In genomic region chr6:89296909-89297695, GRCm38 (mm10) we compare ENCODE assay signal across 14 mouse cellular contexts.
DNase-seq lines count a peak whose midpoint lies in the region; ATAC-seq and TF ChIP-seq lines count a peak whose summit lies in the region.
"Had no signal": no experiment of that assay in that cellular context is flagged by ENCODE, and none has a peak within 500 bp of the region (broad histone marks: within the 10 kb centered on the region; RNA-seq: fewer than 3 reads in every experiment).

No protein-coding gene starts in this region.

- no peak for ATAC-seq in kidney, embryonic 15.5 days (replicated peaks; ENCODE audit: low FRiP score)
- ATAC-seq in forebrain, embryonic 13.5 days = peak; percentile 58; the same call in 1 of the 2 replicates
- ATAC-seq in midbrain, postnatal 0 days (ENCODE audit: low FRiP score) = no peak
- ATAC-seq in intestine, embryonic 15.5 days = no peak
- ATAC-seq: inflammation-experienced regulatory T-cells, adult 6 months had no signal

- no peak for TF ChIP-seq POLR2A in kidney, adult 2 months (IDR thresholded peaks at IDR 0.05; ENCODE audit: low read depth, low read length)
- no peak for TF ChIP-seq POLR2A in cerebellum, adult 2 months (IDR thresholded peaks at IDR 0.05; ENCODE audit: borderline replicate concordance, insufficient read depth, low read length)

- WGBS in kidney, adult 2 months = 67% methylated on average over 15 of the region's 15 CpGs
- 63% methylated on average over 15 of the region's 15 CpGs for WGBS in kidney, embryonic 15.5 days
- WGBS in forebrain, embryonic 13.5 days = 22% methylated on average over 15 of the region's 15 CpGs
- 31% methylated on average over 15 of the region's 15 CpGs for WGBS in midbrain, postnatal 0 days
- 62% methylated on average over 15 of the region's 15 CpGs for WGBS in cerebellum, adult 2 months
- WGBS in intestine, embryonic 15.5 days = 71% methylated on average over 15 of the region's 15 CpGs

- no peak overlapping the region for H3K4me2 ChIP-seq in kidney, embryonic 15.5 days
- no peak overlapping the region for H3K4me2 ChIP-seq in forebrain, embryonic 13.5 days
- no peak overlapping the region for H3K4me2 ChIP-seq in midbrain, postnatal 0 days (ENCODE audit: low read depth, low read length, poor library complexity, severe bottlenecking)
- no peak overlapping the region for H3K4me2 ChIP-seq in intestine, embryonic 15.5 days (replicated peaks)
- H3K4me2 ChIP-seq: limb, embryonic 13.5 days; neural tube, embryonic 12.5 days had no signal

- no peaks in the 10 kb centered on the region for H3K9me3 ChIP-seq in kidney, embryonic 15.5 days (replicated peaks)
- H3K9me3 ChIP-seq in forebrain, embryonic 13.5 days (replicated peaks) = no peaks in the 10 kb centered on the region
- no peaks in the 10 kb centered on the region for H3K9me3 ChIP-seq in midbrain, postnatal 0 days (ENCODE audit: low read length)
- no peaks in the 10 kb centered on the region for H3K9me3 ChIP-seq in intestine, embryonic 15.5 days
- H3K9me3 ChIP-seq: limb, embryonic 13.5 days; neural tube, embryonic 12.5 days had no signal

- no peak overlapping the region for H3K4me3 ChIP-seq in kidney, adult 2 months (ENCODE audit: insufficient read depth, low read depth, low read length)
- H3K4me3 ChIP-seq in kidney, embryonic 15.5 days (replicated peaks) = no peak overlapping the region
- no peak overlapping the region for H3K4me3 ChIP-seq in forebrain, embryonic 13.5 days
- H3K4me3 ChIP-seq in midbrain, postnatal 0 days (ENCODE audit: low read depth, low read length) = no peak overlapping the region
- no peak overlapping the region for H3K4me3 ChIP-seq in cerebellum, adult 2 months (replicated peaks; ENCODE audit: insufficient read depth, low read depth, low read length)
- no peak overlapping the region for H3K4me3 ChIP-seq in intestine, embryonic 15.5 days (replicated peaks)
- H3K4me3 ChIP-seq: limb, embryonic 13.5 days; neural tube, embryonic 12.5 days had no signal

- H3K27me3 ChIP-seq in kidney, adult 2 months (replicated peaks; ENCODE audit: control insufficient read depth, insufficient read depth, low read length) = no peaks in the 10 kb centered on the region
- no peaks in the 10 kb centered on the region for H3K27me3 ChIP-seq in kidney, embryonic 15.5 days
- H3K27me3 ChIP-seq in forebrain, embryonic 13.5 days = peaks cover 46% of the 10 kb centered on the region
- H3K27me3 ChIP-seq in midbrain, postnatal 0 days (ENCODE audit: insufficient read depth, low read length) = no peaks in the 10 kb centered on the region
- no peaks in the 10 kb centered on the region for H3K27me3 ChIP-seq in cerebellum, adult 2 months (ENCODE audit: control insufficient read depth, insufficient read depth, low read length)
- H3K27me3 ChIP-seq in intestine, embryonic 15.5 days (replicated peaks) = no peaks in the 10 kb centered on the region
- H3K27me3 ChIP-seq: limb, embryonic 13.5 days; neural tube, embryonic 12.5 days had no signal

- H3K36me3 ChIP-seq in kidney, adult 2 months (ENCODE audit: control insufficient read depth, insufficient read depth, low read length) = no peaks in the 10 kb centered on the region
- H3K36me3 ChIP-seq in kidney, embryonic 15.5 days = no peaks in the 10 kb centered on the region
- H3K36me3 ChIP-seq in forebrain, embryonic 13.5 days (ENCODE audit: poor library complexity, severe bottlenecking) = no peaks in the 10 kb centered on the region
- H3K36me3 ChIP-seq in midbrain, postnatal 0 days (ENCODE audit: insufficient read depth, low read length) = no peaks in the 10 kb centered on the region
- H3K36me3 ChIP-seq in intestine, embryonic 15.5 days = no peaks in the 10 kb centered on the region
- H3K36me3 ChIP-seq: limb, embryonic 13.5 days; neural tube, embryonic 12.5 days had no signal

- no peak overlapping the region for H3K9ac ChIP-seq in kidney, embryonic 15.5 days
- H3K9ac ChIP-seq in forebrain, embryonic 13.5 days = no peak overlapping the region
- H3K9ac ChIP-seq in midbrain, postnatal 0 days (replicated peaks; ENCODE audit: low read length, poor library complexity, severe bottlenecking) = no peak overlapping the region
- no peak overlapping the region for H3K9ac ChIP-seq in intestine, embryonic 15.5 days
- H3K9ac ChIP-seq: limb, embryonic 13.5 days; neural tube, embryonic 12.5 days had no signal

- peak; percentile 38 for DNase-seq in adrenal gland, postnatal 10 days
- DNase-seq in adrenal gland, postnatal 36 days = no peak
- DNase-seq in kidney, adult 2 months = peak; percentile 81
- peak; percentile 31 for DNase-seq in midbrain, postnatal 0 days (ENCODE audit: low spot score)
- no peak for DNase-seq in cerebellum, adult 2 months
- DNase-seq: cerebellum, postnatal 25 days; gastrocnemius, postnatal 25 days; lung, adult 2 months had no signal

- no peak overlapping the region for H3K27ac ChIP-seq in kidney, adult 2 months (ENCODE audit: insufficient read depth, low read depth, low read length)
- H3K27ac ChIP-seq in kidney, embryonic 15.5 days = no peak overlapping the region
- no peak overlapping the region for H3K27ac ChIP-seq in forebrain, embryonic 13.5 days
- no peak overlapping the region for H3K27ac ChIP-seq in midbrain, postnatal 0 days (ENCODE audit: low read depth, low read length)
- no peak overlapping the region for H3K27ac ChIP-seq in cerebellum, adult 2 months (ENCODE audit: insufficient read depth, low read length)
- no peak overlapping the region for H3K27ac ChIP-seq in intestine, embryonic 15.5 days
- H3K27ac ChIP-seq: limb, embryonic 13.5 days; neural tube, embryonic 12.5 days had no signal

- TF ChIP-seq CTCF in kidney, adult 2 months (conservative IDR thresholded peaks at IDR 0.05; ENCODE audit: insufficient read depth, insufficient read length, low read depth, low read length) = 0 out of 2 replicates have a peak, but pooled peaks have one; percentile 4
- TF ChIP-seq CTCF in midbrain, postnatal 0 days (IDR thresholded peaks at IDR 0.05) = no peak
- no peak for TF ChIP-seq CTCF in cerebellum, adult 2 months (IDR thresholded peaks at IDR 0.05; ENCODE audit: borderline replicate concordance, insufficient read depth, low read depth, low read length)

- H3K4me1 ChIP-seq in kidney, adult 2 months (ENCODE audit: control insufficient read depth, insufficient read depth, low read length) = no peaks in the 10 kb centered on the region
- H3K4me1 ChIP-seq in kidney, embryonic 15.5 days = peaks cover 5% of the 10 kb centered on the region
- peaks cover 10% of the 10 kb centered on the region; the same call in 1 of the 2 replicates for H3K4me1 ChIP-seq in forebrain, embryonic 13.5 days
- H3K4me1 ChIP-seq in midbrain, postnatal 0 days (ENCODE audit: insufficient read depth, low read length) = no peaks in the 10 kb centered on the region
- no peaks in the 10 kb centered on the region for H3K4me1 ChIP-seq in cerebellum, adult 2 months (ENCODE audit: control insufficient read depth, insufficient read depth, low read length)
- H3K4me1 ChIP-seq in intestine, embryonic 15.5 days (replicated peaks) = no peaks in the 10 kb centered on the region
- H3K4me1 ChIP-seq: limb, embryonic 13.5 days; neural tube, embryonic 12.5 days had no signal

Comparison
In these comparisons a context has a peak if more than half of its experiments do, and no peak if none do; other contexts are left out.
1. DNase-seq: peak in adrenal gland, postnatal 10 days (single experiment), kidney, adult 2 months (single experiment) and midbrain, postnatal 0 days (single experiment); none in adrenal gland, postnatal 36 days (0 of 2) and cerebellum, adult 2 months (0 of 2).